ENCODE assay signal across 23 mouse cellular contexts in genomic region chr9:34483236-34483635, GRCm38 (mm10). TPM values are rescaled to one million over a fixed set of nuclear protein-coding genes. Genes with fewer than 3 reads are reported as not detected.
DNase-seq lines count a peak whose midpoint lies in the region; ATAC-seq and TF ChIP-seq lines count a peak whose summit lies in the region.
"Had no signal": no experiment of that assay in that cellular context is flagged by ENCODE, and none has a peak within 500 bp of the region (broad histone marks: within the 10 kb centered on the region; RNA-seq: fewer than 3 reads in every experiment).

No protein-coding gene starts in this region.

- no peaks in the 10 kb centered on the region for H3K9me3 ChIP-seq in hindbrain, embryonic 13.5 days
- H3K9me3 ChIP-seq in hindbrain, postnatal 0 days (ENCODE audit: low read length): no peaks in the 10 kb centered on the region
- H3K9me3 ChIP-seq in stomach, postnatal 0 days (ENCODE audit: control insufficient read depth, low read length): no peaks in the 10 kb centered on the region
- H3K9me3 ChIP-seq: embryonic facial prominence, embryonic 13.5 days; forebrain, embryonic 12.5 days; heart, embryonic 10.5 days had no signal

- WGBS in hindbrain, embryonic 13.5 days: 43% methylated on average over 2 of the region's 2 CpGs
- WGBS in hindbrain, postnatal 0 days: 51% methylated on average over 2 of the region's 2 CpGs
- 61% methylated on average over 2 of the region's 2 CpGs for WGBS in stomach, postnatal 0 days

- DNase-seq in hindbrain, postnatal 0 days (ENCODE audit: low spot score): no peak
- peak; percentile 41 for DNase-seq in retina, postnatal 1 day
- no peak for DNase-seq in retina, embryonic 14.5 days (ENCODE audit: low spot score)
- peak; percentile 19 for DNase-seq in embryo, embryonic 9.5 days (ENCODE audit: extremely low spot score)
- DNase-seq in stomach, postnatal 0 days (ENCODE audit: low spot score): no peak
- DNase-seq: adrenal gland, postnatal 14 days; cerebellum, adult 18-20 months; cerebellum, adult 9-11 months; cerebellum, postnatal 36 days; gastrocnemius, postnatal 14 days; heart, postnatal 10 days; heart, postnatal 4 days had no signal

- ATAC-seq in hindbrain, embryonic 13.5 days (ENCODE audit: low FRiP score): no peak
- no peak for ATAC-seq in hindbrain, postnatal 0 days
- ATAC-seq in stomach, postnatal 0 days (ENCODE audit: low FRiP score, low TSS enrichment): no peak
- no peak for ATAC-seq in granulocyte monocyte progenitor cell, adult 5-6 weeks (replicated peaks; ENCODE audit: poor library complexity, severe bottlenecking)
- ATAC-seq: activated CD4-positive, CD25-positive, alpha-beta regulatory T cell, adult 4 months; forebrain, embryonic 16.5 days; inflammation-experienced regulatory T-cells, adult 6 months; Patski had no signal

- 0 out of 2 replicates have a peak overlapping the region, but pooled peaks have one; percentile 18 for H3K27ac ChIP-seq in hindbrain, embryonic 13.5 days
- H3K27ac ChIP-seq in hindbrain, postnatal 0 days: no peak overlapping the region
- H3K27ac ChIP-seq in stomach, postnatal 0 days (replicated peaks): no peak overlapping the region
- H3K27ac ChIP-seq: embryonic facial prominence, embryonic 13.5 days; forebrain, embryonic 12.5 days; heart, embryonic 10.5 days; hindbrain, embryonic 14.5 days had no signal

- H3K4me1 ChIP-seq in hindbrain, embryonic 13.5 days (replicated peaks): peaks cover 28% of the 10 kb centered on the region
- no peaks in the 10 kb centered on the region for H3K4me1 ChIP-seq in hindbrain, postnatal 0 days (ENCODE audit: insufficient read depth, low read length)
- no peaks in the 10 kb centered on the region for H3K4me1 ChIP-seq in stomach, postnatal 0 days (replicated peaks; ENCODE audit: control insufficient read depth, insufficient read depth)

- TF ChIP-seq CTCF in hindbrain, postnatal 0 days (IDR thresholded peaks at IDR 0.05; ENCODE audit: low read depth): no peak
- no peak for TF ChIP-seq CTCF in stomach, postnatal 0 days (IDR thresholded peaks at IDR 0.05; ENCODE audit: low read depth)

- H3K27me3 ChIP-seq in hindbrain, embryonic 13.5 days: peaks cover 23% of the 10 kb centered on the region
- H3K27me3 ChIP-seq in hindbrain, postnatal 0 days (ENCODE audit: insufficient read depth, low read length): no peaks in the 10 kb centered on the region
- H3K27me3 ChIP-seq in stomach, postnatal 0 days (ENCODE audit: control insufficient read depth, insufficient read depth, low read length): no peaks in the 10 kb centered on the region
- H3K27me3 ChIP-seq: Patski had no signal

- no peaks in the 10 kb centered on the region for H3K36me3 ChIP-seq in hindbrain, embryonic 13.5 days
- H3K36me3 ChIP-seq in hindbrain, postnatal 0 days (ENCODE audit: insufficient read depth, low read length): no peaks in the 10 kb centered on the region
- no peaks in the 10 kb centered on the region for H3K36me3 ChIP-seq in stomach, postnatal 0 days (ENCODE audit: control insufficient read depth, insufficient read depth, low read length)
- H3K36me3 ChIP-seq: embryonic facial prominence, embryonic 13.5 days; forebrain, embryonic 12.5 days; heart, embryonic 10.5 days had no signal

- no peak overlapping the region for H3K4me3 ChIP-seq in hindbrain, embryonic 13.5 days
- no peak overlapping the region for H3K4me3 ChIP-seq in hindbrain, postnatal 0 days (ENCODE audit: low read length)
- H3K4me3 ChIP-seq in stomach, postnatal 0 days (ENCODE audit: low read depth, low read length): no peak overlapping the region
- H3K4me3 ChIP-seq: embryonic facial prominence, embryonic 13.5 days; forebrain, embryonic 12.5 days; heart, embryonic 10.5 days had no signal

- TF ChIP-seq EP300 in stomach, postnatal 0 days (optimal IDR thresholded peaks at IDR 0.05): no peak

- H3K4me2 ChIP-seq in hindbrain, embryonic 13.5 days: no peak overlapping the region
- H3K4me2 ChIP-seq in hindbrain, postnatal 0 days (ENCODE audit: low read depth, low read length): no peak overlapping the region
- H3K4me2 ChIP-seq in stomach, postnatal 0 days (replicated peaks; ENCODE audit: low read depth): no peak overlapping the region
- H3K4me2 ChIP-seq: embryonic facial prominence, embryonic 13.5 days; forebrain, embryonic 12.5 days; hindbrain, embryonic 14.5 days had no signal

- no peak overlapping the region for H3K9ac ChIP-seq in hindbrain, embryonic 13.5 days
- no peak overlapping the region for H3K9ac ChIP-seq in hindbrain, postnatal 0 days (replicated peaks; ENCODE audit: low read length)
- H3K9ac ChIP-seq in stomach, postnatal 0 days (ENCODE audit: low read length): no peak overlapping the region
- H3K9ac ChIP-seq: embryonic facial prominence, embryonic 13.5 days; forebrain, embryonic 12.5 days; hindbrain, embryonic 14.5 days had no signal

RNA-seq across cellular contexts. Expression of gene Kirrel3, which starts 2.5 kb away (rescaled TPM):
- polyA plus RNA-seq in hindbrain, embryonic 13.5 days (2015; fragmentation: Nextera tagmentation; extraction: Ambion mirVana): 26.2 and 28.7 TPM in 2 replicates
- 34.9 and 40.6 TPM in 2 replicates for total RNA-seq in hindbrain, postnatal 0 days (2014; rRNA removed)
- polyA plus RNA-seq in hindbrain, postnatal 0 days (2015; fragmentation: Nextera tagmentation; extraction: Ambion mirVana): 44.5 and 44.9 TPM in 2 replicates
- polyA plus RNA-seq in stomach, postnatal 0 days (2015; fragmentation: Nextera tagmentation; extraction: Ambion mirVana): 1.3 and 1.4 TPM in 2 replicates
- total RNA-seq in granulocyte monocyte progenitor cell, adult 5-6 weeks (2014; fragmentation: Nextera tagmentation): not detected in 2 replicates
- not detected in 2 replicates for total RNA-seq in granulocyte monocyte progenitor cell, adult 5-6 weeks (2017)
- total RNA-seq: CH12.LX had no signal
- polyA plus RNA-seq: activated CD4-positive, CD25-positive, alpha-beta regulatory T cell, adult 4 months had no signal

Comparison
In these comparisons a context has a peak if more than half of its experiments do, and no peak if none do; other contexts are left out.
1. DNase-seq: peak in retina, postnatal 1 day (single experiment) and embryo, embryonic 9.5 days (single experiment); none in hindbrain, postnatal 0 days (single experiment), retina, embryonic 14.5 days (single experiment) and stomach, postnatal 0 days (single experiment).
2. RNA of gene Kirrel3, which starts 2.5 kb away (polyA plus RNA-seq): 44.5 to 44.9 TPM in hindbrain, postnatal 0 days and 26.2 to 28.7 TPM in hindbrain, embryonic 13.5 days; 1.3 to 1.4 TPM in stomach, postnatal 0 days; every median in the first group is over 10 times any median in the second.